Mouse (Mus musculus): ENCODE measurements around the gene Ncor2.

GRCm38 (mm10) chr5:125110196-125110595, 68.8 kb downstream of the Ncor2 start:
- TF ChIP-seq POLR2A (IDR thresholded peaks at IDR 0.05; ENCODE audit: extremely low read depth, insufficient read depth, low read length) (no peak), CTCF (IDR thresholded peaks at IDR 0.05; ENCODE audit: low read depth, low read length) (no peak)
